Mouse (Mus musculus) embryo, embryonic 10.5 days (tissue): ENCODE results near the gene 1810049J17Rik.

Source experiments
- DNase-seq: peaks from one replicate; pipeline ENCODE4 v3.0.0-alpha.2; 2015; ENCODE audit warnings: low spot score

The 1810049J17Rik gene

DNA sequence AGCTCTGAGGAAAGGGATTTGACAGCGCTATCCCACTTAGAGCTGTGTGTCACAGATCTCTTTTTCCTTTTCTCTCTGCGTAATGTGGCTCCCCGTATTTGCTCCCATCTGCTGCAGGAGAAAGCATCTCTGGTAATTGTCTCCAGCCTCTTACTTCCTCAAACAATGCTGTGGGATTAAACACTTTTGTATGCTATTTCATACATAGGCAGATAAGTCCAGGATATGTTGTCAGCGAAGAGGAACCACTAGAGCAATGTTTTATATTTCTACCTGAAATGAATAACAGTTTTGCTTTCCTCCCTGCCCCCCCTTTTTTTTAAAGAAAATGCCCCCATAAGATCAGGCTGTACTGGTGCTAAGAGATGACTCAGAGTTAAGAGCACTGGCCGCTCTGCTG lies 13.2 kb downstream of the 1810049J17Rik start:
- no peak for DNase-seq

GRCm38 (mm10) chr15:12307114-12307513 lies 14.6 kb downstream of the 1810049J17Rik start:
- no peak for DNase-seq

- DNase-seq = no peak
Observed at GRCm38 (mm10) chr15:12306188-12307071, 15.3 kb downstream of the 1810049J17Rik start.

DNA sequence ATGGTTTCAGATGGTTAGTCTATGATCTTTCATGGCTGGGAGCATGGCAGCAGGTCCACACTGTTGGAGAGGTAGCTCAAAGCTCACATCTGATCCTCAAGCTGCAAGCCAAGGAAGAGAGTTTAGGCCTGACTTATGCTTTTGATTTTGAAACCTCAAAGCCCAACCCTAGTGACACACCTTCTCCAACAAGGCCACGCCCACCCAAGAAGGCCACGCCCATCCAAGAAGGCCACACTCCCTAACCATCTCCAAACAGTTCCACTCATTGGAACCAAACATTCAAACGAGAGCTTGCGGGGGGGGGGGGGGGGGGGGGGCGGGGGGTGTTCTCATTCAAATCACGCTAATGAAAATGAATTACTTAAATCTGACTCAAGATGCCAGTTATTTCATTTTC lies 19.9 kb downstream of the 1810049J17Rik start:
- no peak for DNase-seq

DNA sequence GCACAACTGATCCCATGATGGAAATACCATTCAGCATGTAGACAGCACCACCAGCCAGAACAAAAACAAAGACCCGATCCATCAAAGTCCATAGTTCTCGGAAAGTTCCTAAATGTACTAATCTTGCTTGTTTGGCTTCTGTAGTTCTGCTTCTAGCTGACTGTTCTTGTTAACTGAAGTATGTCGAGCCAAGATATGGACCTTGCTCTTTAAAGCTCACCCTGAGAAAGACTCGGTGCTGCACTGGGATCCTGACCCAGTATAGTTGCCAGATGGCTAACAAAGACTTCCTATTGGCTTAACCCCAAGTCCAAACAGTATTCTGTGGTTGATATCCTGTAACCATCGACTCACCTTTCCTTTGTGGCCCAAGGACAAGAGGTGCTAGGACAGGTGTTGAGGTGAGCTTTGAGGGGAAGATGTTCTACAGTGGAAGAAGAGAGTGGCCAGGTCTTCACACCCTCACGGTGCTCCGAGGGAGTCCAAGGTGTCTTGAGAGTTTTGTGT lies 23.4 kb downstream of the 1810049J17Rik start:
- no peak for DNase-seq

DNA sequence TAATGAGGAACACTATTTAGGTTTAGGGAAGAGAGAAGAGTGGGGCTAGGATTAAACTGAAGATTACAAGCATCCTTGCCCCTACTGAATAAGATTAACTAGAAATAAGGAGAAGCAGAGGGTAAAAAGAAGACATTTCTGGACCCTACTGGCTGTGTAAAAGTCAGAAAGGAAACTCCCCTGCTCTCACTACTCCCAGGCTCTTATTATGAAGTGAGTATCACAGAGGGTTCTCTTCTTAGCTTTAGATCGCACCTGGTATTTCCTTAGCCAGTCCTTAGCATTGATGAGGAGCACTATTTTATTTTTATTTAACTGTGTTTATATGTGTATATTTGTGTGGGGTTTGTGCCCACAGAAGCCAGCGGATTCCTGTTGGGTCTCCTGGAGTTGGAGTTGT lies 25.5 kb downstream of the 1810049J17Rik start:
- no peak for DNase-seq

GRCm38 (mm10) chr15:12291757-12292156 lies 29.9 kb downstream of the 1810049J17Rik start:
- no peak for DNase-seq

- no peak for DNase-seq
Observed at GRCm38 (mm10) chr15:12290330-12290729, 31.4 kb downstream of the 1810049J17Rik start.

DNA sequence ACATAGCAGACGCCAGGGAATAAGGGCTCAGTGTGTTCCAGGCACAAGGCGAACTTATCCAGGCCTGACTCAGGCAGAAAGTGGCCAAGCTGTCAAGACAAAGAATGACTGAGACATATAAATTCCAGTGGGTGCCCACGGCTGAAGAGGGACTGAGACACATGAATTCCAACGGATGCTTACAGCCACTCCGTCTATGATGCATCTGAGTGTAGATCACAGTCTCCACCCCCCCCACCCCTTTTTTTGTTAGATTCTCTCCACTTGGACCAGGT lies 36.2 kb downstream of the 1810049J17Rik start:
- DNase-seq = no peak

DNA sequence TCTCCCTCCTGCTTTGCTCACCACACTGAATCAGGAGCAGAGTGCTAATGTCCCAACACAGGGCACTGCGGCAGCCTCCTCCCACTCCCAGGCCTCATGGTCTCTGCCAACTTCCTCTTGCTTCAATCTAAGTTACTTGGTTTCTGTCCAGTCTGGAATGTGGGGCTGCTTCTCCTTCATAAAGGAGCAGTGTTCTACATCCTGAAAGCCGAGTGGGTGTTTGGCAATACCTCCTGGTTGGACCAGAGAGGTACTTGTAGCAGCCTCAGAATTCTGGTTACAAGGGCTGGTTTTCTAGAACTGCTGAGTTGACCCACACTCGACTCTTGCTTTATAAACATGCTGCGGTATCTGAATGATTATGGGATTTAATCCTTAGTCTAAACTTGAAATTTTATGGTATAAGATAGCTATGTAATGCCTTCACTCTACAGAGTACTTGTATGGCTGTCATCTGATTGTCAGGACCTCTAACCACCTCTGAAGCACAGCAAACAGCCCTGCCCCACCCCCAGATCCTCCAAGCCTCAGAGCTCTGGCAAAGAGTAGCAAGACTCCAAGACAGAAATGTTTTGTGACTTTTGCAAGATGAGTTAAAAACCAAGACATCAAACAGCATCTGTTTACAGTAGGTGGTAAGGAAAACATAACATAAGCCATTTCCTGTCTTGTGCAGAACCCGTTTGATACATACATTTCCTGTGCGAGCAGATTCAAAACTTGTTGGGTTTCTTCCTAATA lies 36.7 kb downstream of the 1810049J17Rik start:
- DNase-seq = no peak

DNA sequence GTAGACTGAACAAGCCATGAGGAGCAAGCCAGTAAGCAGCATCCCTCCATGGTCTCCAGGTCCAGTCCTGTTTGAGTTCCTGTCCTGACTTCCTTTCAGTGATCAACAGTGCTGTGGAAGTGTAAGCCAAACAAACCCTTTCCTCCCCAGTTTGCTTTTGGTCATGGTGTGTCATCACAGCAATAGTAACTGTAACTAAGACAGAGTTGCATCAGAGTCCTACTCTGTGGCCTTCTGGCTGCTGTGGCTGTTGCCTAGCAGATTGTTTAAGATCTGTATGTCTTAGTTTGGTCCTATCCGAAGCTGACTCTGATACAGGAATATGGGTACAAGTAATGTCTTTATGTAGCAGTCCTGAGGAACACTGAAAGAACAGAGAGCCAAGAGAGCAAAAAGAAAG lies 41.9 kb downstream of the 1810049J17Rik start:
- no peak for DNase-seq

DNA sequence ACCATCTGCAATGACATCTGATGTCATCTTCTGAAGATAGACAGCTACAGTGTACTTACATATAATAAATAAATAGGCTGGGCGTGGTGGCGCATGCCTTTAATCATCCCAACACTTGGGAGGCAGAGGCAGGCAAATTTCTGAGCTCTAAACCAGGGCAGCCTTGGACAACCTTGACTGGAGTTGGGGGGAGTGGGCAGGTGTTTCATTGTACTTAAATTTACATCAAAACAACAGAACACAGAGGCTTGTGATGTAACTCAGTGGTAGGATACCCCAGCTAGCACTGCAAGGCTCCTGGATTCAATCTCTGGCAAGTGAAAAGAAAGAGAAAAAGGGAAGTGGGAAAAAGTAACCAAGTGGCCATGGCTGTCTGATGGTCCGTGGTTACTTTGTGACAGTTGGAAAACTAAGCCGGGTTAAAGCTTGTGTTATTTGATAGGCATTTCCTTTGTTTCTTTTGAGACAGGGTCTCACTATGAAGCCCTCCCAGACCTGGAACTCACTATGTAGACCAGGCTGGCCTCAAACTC lies 46.5 kb downstream of the 1810049J17Rik start:
- no peak for DNase-seq

- DNase-seq = no peak
Observed at GRCm38 (mm10) chr15:12274053-12274769, 47.5 kb downstream of the 1810049J17Rik start.

DNA sequence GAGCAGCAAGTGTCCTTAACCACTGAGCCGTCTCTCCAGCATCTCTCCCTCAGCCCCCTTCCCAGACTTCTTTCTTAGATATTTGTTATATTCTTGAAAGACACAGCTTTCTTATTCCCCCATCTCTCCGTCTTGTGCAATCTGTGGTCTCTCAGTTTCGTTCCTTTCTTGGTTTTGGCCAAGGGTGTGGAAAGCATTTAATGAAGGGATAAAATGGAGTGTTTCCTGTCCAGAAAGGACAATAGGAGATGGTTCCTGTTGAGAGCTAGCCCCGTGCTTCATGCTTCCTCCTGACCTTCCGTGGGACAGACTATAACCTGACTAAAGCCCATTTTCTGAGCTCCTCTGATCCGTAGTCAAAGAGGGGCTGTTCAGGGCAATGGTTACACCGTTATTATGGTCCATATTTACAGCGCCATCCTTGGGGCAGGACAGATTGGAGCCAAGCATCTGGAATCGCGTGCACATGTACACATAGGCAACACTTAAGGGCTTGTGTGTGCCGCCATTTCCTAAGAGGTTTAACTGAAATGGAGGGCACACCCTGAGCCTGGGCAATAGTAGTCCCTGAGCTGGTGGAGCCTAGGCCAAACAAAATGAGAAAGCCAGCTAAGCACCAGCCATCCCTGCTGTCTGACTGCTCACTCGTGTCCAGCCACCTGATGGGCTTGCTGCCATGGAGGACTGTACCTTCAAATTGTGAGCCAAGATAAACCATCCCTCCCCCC lies 48.2 kb downstream of the 1810049J17Rik start:
- no peak for DNase-seq
